Mouse (Mus musculus): ENCODE data around the gene Olfr609. TPM values are rescaled to one million over a fixed set of nuclear protein-coding genes. Genes with fewer than 3 reads are reported as not detected.

The Olfr609 gene
- polyA plus RNA-seq, 1 experiment from 2014 or later, result not detected

Other genes starting within 250 kb of the Olfr609 start
- not detected in 2 replicates for gene Usp17ld, start 245.6 kb downstream of the Olfr609 start, polyA plus RNA-seq (2015; fragmentation: Nextera tagmentation; extraction: Ambion mirVana)
- gene Olfr596, start 192.4 kb downstream of the Olfr609 start, polyA plus RNA-seq (2015; fragmentation: Nextera tagmentation; extraction: Ambion mirVana), result not detected in 2 replicates
- gene Olfr597, start 181.7 kb downstream of the Olfr609 start, polyA plus RNA-seq (2015; fragmentation: Nextera tagmentation; extraction: Ambion mirVana), result not detected in 2 replicates
- not detected in 2 replicates for gene Olfr598, start 174.5 kb downstream of the Olfr609 start, polyA plus RNA-seq (2015; fragmentation: Nextera tagmentation; extraction: Ambion mirVana)
- not detected in 2 replicates for gene Olfr599, start 162.1 kb downstream of the Olfr609 start, polyA plus RNA-seq (2015; fragmentation: Nextera tagmentation; extraction: Ambion mirVana)
- not detected in 2 replicates for gene Olfr600, start 148.4 kb downstream of the Olfr609 start, polyA plus RNA-seq (2015; fragmentation: Nextera tagmentation; extraction: Ambion mirVana)
- gene Olfr601, start 135.4 kb downstream of the Olfr609 start, polyA plus RNA-seq (2015; fragmentation: Nextera tagmentation; extraction: Ambion mirVana), result not detected in 2 replicates
- gene Olfr603, start 111.9 kb downstream of the Olfr609 start, polyA plus RNA-seq (2015; fragmentation: Nextera tagmentation; extraction: Ambion mirVana), result not detected in 2 replicates
- gene Usp17lc, start 83.0 kb downstream of the Olfr609 start, polyA plus RNA-seq (2015; fragmentation: Nextera tagmentation; extraction: Ambion mirVana), result not detected in 2 replicates
- not detected in 2 replicates for gene Olfr605, start 52.6 kb downstream of the Olfr609 start, polyA plus RNA-seq (2015; fragmentation: Nextera tagmentation; extraction: Ambion mirVana)
- not detected in 2 replicates for gene Olfr606, start 49.0 kb downstream of the Olfr609 start, polyA plus RNA-seq (2015; fragmentation: Nextera tagmentation; extraction: Ambion mirVana)
- gene Olfr607, start 33.9 kb downstream of the Olfr609 start, polyA plus RNA-seq (2015; fragmentation: Nextera tagmentation; extraction: Ambion mirVana), result not detected in 2 replicates
- not detected in 2 replicates for gene Olfr608, start 28.2 kb downstream of the Olfr609 start, polyA plus RNA-seq (2015; fragmentation: Nextera tagmentation; extraction: Ambion mirVana)
- not detected in 2 replicates for gene Olfr610, start 14.1 kb upstream of the Olfr609 start, polyA plus RNA-seq (2015; fragmentation: Nextera tagmentation; extraction: Ambion mirVana)
- not detected in 2 replicates for gene Olfr611, start 22.8 kb upstream of the Olfr609 start, polyA plus RNA-seq (2015; fragmentation: Nextera tagmentation; extraction: Ambion mirVana)
- gene Olfr612, start 44.7 kb upstream of the Olfr609 start, polyA plus RNA-seq (2015; fragmentation: Nextera tagmentation; extraction: Ambion mirVana), result not detected in 2 replicates
- not detected in 2 replicates for gene Olfr613, start 50.0 kb upstream of the Olfr609 start, polyA plus RNA-seq (2015; fragmentation: Nextera tagmentation; extraction: Ambion mirVana)
- not detected in 2 replicates for gene Olfr615, start 58.0 kb upstream of the Olfr609 start, polyA plus RNA-seq (2015; fragmentation: Nextera tagmentation; extraction: Ambion mirVana)
- not detected in 2 replicates for gene Olfr616, start 71.1 kb upstream of the Olfr609 start, polyA plus RNA-seq (2015; fragmentation: Nextera tagmentation; extraction: Ambion mirVana)
- not detected in 2 replicates for gene Olfr617, start 75.0 kb upstream of the Olfr609 start, polyA plus RNA-seq (2015; fragmentation: Nextera tagmentation; extraction: Ambion mirVana)
- not detected in 2 replicates for gene Olfr618, start 92.0 kb upstream of the Olfr609 start, polyA plus RNA-seq (2015; fragmentation: Nextera tagmentation; extraction: Ambion mirVana)
- not detected in 2 replicates for gene Olfr619, start 102.5 kb upstream of the Olfr609 start, polyA plus RNA-seq (2015; fragmentation: Nextera tagmentation; extraction: Ambion mirVana)
- gene Olfr620, start 114.5 kb upstream of the Olfr609 start, polyA plus RNA-seq (2015; fragmentation: Nextera tagmentation; extraction: Ambion mirVana), result not detected in 2 replicates
- not detected in 2 replicates for gene Olfr622, start 144.6 kb upstream of the Olfr609 start, polyA plus RNA-seq (2015; fragmentation: Nextera tagmentation; extraction: Ambion mirVana)
- not detected in 2 replicates for gene Olfr623, start 165.6 kb upstream of the Olfr609 start, polyA plus RNA-seq (2015; fragmentation: Nextera tagmentation; extraction: Ambion mirVana)
- 0.02 TPM in 2 replicates for gene Olfr624, start 173.1 kb upstream of the Olfr609 start, polyA plus RNA-seq (2015; fragmentation: Nextera tagmentation; extraction: Ambion mirVana)
- not detected in 2 replicates for gene Olfr625-ps1, start 184.7 kb upstream of the Olfr609 start, polyA plus RNA-seq (2015; fragmentation: Nextera tagmentation; extraction: Ambion mirVana)
- gene Olfr243, start 216.6 kb upstream of the Olfr609 start, polyA plus RNA-seq (2015; fragmentation: Nextera tagmentation; extraction: Ambion mirVana), result not detected in 2 replicates
- not detected in 2 replicates for gene Olfr628, start 232.3 kb upstream of the Olfr609 start, polyA plus RNA-seq (2015; fragmentation: Nextera tagmentation; extraction: Ambion mirVana)
- 0.07 TPM in 1 of 2 replicates, not detected in the other for gene Olfr629, start 246.9 kb upstream of the Olfr609 start, polyA plus RNA-seq (2015; fragmentation: Nextera tagmentation; extraction: Ambion mirVana)